Mouse (Mus musculus) cerebral cortex, adult 2 months (tissue): ENCODE results near the gene Tmem30b.

Experiments used
- whole genome bisulfite sequencing: fragments of 180-500 bp; shearing (Covaris S2); methylation state at CpG from one replicate; pipeline ENCODE4 v1.1.7; 2018; 5-methylcytosine and 5-hydroxymethylcytosine counted together

The Tmem30b gene

DNA sequence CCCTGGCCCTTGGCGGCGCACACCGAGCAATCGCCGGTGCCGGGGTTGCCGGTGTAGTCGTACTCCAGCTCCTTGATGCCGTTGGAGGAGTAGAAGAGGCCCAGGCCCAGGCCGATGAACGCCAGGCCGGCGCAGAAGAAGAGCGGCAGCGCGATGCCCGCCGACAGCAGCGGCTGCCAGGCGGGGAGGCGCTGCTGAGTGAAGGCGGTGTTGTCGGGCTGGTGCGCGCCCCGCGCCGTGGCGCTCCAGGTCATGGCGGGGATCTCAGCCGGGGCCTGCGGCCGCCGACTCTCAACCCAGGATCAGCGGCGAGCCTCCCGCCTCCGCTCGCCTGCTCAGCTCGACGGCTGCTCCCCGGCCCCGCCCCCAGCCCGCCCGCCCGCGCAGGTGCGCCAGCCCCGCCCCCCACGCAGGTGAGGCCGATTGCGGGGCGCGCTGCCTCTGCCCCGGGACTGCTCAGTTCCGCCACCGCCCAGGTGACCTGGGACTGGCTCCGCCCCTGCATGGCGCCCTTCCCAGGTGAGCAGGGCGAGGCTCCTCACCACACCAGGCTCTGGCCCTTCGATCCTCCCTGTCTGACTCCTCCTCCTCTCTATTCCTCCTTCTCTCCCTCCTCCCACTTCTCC is at the start of gene Tmem30b:
TSS of gene Tmem30b (minus strand) at position 307 of the 626 bp plus-strand sequence.
- 4% methylated on average over 52 of the region's 61 CpGs for WGBS

DNA sequence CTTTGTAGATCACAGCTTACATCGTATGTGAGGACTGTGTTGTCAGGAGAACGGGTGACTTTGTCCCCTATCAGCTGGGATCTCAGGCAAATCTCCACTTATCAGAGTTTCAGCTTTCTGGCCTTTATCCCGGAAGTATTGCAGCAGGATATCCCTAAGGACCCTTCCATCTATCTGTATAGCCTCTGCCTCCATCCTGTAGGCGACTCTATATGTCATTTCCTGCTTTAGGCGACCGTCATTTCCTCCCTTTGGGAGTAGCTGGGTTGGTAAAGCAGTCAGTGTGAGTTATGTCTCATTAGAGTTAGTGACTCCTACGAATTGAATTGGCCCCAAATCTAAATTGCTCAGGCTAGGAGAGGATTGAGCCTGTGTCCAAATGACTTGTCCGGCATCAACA is 49.0 kb upstream of the Tmem30b start:
- 87% methylated on average over 8 of the region's 8 CpGs for WGBS

DNA sequence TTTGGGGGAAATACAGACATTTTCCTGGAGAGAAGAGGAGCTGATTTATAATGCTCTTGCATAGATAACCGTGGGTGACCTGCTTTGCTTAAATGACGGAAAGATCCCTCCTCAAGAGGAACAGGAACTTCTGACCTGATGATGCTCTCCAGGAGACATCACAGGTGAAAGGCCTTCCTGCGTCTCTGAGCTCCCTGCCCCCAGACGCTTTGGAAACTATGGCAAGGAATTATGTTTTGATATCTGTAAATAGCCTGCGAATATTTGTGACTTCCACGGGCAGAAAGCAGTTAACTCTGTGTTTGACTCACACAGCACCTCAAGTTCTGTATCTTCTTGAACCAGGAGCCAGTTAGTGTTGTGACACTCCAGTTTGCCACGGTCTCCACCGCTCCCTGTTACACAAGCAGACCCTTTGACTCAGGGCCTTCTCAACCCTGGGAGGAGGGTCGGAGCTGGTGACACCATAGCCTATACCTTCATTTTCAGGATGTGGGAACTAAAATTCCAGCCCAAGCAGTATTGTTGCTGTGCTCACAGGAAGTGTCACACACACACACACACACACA is 48.1 kb upstream of the Tmem30b start:
- WGBS = 85% methylated on average over 9 of the region's 9 CpGs

DNA sequence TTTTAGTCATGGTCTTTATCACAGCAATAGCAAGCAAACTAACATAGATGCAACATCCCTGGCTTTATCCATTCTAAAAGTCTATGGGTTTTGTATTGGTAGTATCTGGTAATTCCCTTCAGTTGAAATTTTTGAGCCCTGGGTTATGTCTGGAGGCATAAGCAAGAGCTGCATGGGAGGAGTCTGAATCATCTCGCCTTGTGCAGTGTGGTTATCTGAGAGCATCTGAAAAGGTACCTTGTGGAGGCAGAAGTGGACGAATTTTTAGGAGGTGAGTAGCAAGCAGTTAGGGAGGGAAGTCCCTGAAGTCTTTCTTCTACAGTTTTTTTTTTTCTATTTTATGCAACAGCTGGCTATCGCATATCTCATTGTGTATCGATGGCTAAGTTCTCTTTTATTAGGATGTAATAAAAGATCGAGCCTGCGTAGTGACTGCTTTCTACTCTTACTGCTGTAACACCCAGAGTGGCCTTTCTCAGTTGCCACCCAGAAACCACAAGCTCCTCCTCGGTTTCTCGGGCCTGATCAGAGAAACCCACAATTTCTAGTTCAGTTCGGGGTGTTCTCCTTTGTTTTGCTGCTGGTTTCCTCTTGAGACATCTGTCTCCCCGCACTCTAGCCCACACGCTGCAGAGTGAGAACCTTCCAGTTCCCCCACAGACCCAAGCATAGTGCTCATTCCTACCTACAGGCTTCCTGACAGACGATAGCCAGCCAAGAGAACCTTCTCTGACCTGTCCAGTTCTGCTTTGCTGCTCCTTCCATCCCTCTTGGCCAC is 47.0 kb upstream of the Tmem30b start:
- 65% methylated on average over 12 of the region's 12 CpGs for WGBS

DNA sequence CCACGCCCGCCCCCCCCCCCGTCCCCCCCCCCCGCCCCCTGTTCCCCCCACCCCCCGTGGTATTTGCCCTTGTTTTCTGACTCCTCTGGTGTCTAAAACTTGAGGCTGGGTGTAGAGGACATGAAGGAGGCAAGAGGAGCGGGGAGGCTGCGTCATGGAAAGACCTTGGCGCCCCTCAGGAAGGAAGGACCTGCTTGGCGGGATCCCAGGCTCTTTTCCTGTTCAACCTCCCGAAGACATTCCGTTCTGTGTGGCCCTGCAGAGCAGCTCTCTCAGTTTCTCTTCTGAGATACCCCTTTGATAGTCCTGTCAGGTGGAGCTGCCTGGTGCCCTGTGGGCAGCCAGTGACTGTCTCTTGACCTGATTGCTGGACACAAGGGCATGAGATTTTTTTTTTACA is 45.4 kb upstream of the Tmem30b start:
- WGBS = 71% methylated on average over 8 of the region's 11 CpGs

DNA sequence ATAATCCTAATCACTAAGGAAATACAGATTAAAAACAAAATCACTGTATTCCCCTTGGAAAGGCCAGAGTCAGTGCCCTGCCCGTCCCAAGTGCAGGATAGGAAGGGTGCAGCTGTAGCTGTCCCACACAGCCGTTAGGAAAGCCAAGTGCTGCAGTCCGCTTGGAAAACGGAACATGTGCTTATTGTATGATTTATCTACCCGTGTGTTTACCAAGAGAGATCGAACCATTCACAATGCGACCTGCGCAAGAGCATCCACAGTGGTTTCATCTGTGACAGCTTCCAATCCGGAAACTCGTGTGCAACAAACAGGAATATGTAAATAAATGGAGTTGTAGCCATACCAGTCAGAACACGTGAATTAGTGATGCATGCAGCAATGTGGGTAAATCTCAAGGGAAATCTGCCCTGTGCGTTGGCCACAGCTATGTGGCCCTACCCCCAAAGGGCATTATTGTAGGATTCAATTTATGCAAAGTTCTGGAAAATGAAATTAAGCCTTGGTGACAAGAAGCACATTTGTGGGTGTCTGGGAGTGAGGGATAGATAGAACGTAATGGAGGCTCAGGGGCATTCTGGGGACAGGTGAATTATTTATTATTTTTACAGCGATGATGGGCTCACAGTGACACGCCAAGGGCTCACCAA is 44.6 kb upstream of the Tmem30b start:
- 86% methylated on average over 15 of the region's 15 CpGs for WGBS

DNA sequence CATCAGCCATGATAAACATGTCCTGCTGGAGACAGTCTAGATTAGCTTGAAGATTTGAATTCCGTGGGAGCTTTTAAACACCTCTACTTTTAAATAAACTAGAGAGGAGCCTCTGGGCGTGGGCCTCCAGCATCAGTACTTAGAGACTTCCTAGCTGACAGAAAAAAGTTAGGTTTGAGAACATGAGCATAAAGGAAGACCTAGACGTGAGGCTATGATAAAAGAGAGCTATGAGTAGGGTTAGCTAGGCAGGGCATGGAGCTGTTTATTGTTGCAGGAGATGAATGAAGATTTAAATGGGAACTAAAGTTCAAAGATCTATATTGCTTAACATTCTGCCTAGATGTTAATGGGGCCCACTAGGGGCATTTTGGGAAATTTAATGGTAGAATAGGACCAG is 41.1 kb upstream of the Tmem30b start:
- 75% methylated on average over 3 of the region's 3 CpGs for WGBS

DNA sequence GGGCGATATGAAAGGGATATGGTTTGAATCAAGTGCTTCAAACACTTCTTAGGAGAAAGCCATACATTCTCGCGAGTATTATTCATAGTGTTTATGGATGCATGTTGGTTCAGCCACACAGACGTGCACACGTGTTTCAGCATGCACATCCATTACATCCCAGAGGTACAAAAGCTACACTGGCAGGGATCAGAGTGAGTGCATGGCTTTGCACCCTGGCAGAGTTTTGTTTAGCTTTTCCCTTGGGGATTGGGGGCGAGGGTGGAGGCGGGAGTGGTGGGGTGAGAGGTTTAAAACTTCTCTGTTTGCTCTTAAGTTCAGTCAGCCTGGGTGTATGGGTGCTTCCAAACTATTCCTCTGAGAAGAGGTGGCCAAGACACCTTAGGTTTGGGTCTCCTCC is 39.7 kb upstream of the Tmem30b start:
- WGBS = 1% methylated on average over 7 of the region's 7 CpGs

DNA sequence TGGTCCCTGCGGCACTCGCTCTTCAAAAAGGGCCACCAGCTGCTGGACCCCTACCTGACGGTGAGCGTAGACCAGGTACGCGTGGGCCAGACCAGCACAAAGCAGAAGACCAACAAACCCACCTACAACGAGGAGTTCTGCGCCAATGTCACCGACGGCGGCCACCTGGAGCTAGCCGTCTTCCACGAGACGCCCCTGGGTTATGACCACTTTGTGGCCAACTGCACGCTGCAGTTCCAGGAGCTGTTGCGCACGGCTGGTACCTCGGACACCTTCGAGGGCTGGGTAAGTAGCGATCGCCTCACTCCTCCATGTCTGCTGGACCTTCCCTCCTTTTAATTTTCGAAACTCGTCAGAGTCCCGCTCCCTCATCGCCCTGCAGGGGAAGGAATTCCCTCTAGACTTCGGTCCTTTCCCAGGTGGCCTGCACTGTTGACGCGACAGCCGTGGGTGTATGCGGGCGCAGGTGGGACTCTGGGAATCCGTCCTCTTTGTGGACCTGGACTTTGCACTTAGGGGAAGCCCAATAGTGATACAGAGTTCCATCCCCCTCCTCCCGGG is 39.1 kb upstream of the Tmem30b start:
- under 1% methylated on average over 33 of the region's 33 CpGs for WGBS

DNA sequence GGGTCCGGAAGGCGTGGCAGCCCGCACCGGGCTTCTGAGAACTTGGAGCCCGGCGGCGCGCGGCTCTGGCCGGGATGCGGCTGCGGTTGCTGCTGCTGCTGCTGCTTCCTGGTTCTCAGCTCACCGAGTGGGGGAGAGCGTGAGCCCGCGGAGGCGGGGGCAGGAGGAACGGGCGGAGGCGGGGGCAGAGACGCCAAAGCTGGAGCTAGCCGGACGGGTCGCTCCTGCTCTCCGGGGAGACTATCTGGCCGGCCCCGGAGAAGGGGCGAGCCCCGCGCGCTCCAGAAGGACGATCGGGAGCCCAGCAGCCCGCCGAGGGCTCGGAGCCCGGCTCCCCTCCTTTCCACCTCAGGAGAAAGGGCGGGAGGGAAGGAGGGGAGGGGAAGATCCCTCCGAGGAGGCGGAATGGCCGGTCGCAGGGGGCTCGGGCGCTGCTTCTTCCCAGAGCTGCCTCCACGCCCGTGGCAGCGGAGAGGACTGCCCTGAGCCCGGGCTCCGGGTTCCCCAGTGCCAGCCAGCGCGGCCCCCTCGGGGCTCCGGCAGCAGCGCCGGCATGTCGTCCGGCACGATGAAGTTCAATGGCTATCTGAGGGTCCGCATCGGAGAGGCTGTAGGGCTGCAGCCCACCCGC is 38.5 kb upstream of the Tmem30b start, which contains the start of gene Prkch:
TSS of gene Prkch (plus strand) at position 187 of the 631 bp plus-strand sequence.
- WGBS = under 1% methylated on average over 57 of the region's 61 CpGs

DNA sequence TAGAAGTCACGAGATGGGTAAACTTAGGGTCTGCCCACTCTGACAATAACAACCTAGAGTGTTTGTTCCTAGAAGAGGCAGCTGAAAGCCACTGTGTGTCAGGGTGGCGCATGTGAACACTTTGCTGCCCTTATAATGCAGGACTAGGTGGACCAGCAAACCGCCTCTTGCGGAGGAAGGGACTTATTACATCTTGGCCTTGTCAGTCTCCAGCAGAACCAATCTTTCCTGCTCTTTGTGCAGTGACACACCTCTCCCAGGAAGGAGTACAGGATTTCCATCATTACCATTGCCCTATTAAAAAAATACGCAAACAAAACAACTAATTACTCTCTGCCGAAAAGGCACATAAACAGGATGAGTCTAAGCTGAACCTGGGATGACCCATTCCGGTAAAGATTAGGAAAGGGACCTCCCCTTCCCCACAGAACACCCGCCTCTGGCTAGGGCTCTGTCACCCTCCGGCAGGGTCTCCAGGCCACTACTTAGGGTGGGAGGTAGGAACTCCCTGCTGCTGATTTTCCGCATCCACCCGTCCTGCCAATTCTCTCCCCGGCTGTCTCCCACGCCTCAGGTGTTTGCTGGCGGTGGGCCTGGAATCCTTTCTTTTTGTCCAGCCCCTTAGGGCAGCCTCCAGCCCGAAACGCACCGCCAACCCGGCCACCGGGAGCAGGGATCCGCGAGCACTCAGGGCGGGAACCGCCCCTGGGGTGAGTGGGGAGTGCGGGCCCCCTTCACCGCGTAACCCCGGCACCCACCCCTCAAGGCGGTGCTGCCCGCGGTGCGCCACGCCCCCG is 37.8 kb upstream of the Tmem30b start:
- WGBS = 14% methylated on average over 33 of the region's 33 CpGs

DNA sequence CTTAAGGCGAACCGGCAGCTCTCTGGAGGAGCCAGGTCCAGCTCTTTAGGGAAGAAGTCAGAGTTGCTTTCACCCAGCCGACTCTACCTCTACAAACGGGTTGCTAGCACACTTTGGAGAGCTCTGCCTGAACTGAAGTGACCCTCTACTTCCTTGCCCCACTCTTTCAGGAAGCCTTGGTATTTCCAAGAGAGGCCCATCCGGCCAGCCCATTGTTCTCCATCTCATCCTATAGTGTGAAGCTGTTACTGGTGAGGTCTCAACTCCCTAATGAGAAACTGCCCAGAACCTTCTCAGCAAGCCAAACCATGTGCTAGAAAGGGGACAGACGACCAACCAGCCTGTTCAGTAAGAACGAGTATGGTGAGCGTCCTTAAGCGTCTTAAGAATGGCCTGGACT is 37.1 kb upstream of the Tmem30b start:
- WGBS = 81% methylated on average over 9 of the region's 9 CpGs

DNA sequence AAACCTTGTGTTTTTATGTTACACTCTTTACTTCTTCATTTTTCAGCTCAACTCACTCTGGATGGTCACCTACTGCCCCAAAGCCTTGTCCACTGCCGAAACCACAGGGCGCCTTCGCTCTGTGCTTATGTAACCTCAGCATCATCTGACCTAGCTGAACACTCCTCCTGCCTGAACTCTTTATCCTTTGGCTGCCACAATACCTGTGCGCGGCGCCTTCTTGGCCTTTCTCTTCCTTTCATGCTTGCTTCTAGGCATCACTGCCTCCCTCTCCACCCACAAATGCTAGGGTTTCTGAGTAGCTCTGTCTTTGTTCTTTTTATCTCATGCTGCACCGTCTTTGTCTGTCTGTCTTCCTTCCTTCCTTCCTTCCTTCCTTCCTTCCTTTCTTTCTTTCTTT is 34.6 kb upstream of the Tmem30b start:
- 83% methylated on average over 7 of the region's 7 CpGs for WGBS

DNA sequence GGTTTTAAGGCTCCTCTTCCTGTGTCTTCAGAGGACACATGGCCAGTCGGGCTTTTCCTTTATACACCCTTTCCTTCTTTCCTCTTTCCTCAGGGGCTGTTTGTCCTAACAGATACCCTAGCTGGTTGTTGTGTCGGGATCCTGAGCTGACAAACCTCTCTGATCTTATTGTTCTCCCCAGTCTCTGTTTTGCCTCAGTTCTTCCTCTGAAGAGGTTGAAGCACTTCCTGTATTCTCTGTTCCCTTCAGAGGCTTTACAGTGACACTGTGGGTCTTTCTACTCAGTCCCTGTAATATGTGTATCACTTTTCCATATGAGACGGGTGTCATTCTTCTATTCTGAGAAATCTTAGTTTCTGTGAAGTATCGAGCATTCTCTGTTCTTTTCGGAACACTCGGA is 31.9 kb upstream of the Tmem30b start:
- WGBS = 78% methylated on average over 6 of the region's 6 CpGs

DNA sequence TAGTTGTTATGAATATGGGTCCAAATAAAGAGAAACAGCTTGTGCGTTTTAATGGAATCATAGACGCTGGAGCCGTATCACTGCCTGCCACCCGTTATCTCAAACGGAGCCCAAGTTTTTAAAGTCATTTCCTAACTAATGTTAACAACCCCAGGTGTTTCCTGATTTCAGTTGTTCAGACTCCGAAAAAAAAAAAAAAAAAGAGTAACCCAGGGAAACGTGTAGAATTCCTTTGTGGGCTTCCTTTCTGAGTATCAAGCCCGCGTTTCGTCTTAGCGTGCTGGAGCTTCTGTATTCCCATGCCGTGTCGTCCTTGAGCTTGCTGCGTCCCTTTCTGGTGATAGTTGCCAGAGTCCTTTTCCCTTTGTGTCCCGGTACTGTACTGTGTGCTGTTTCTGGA is 28.4 kb upstream of the Tmem30b start:
- 74% methylated on average over 15 of the region's 15 CpGs for WGBS

DNA sequence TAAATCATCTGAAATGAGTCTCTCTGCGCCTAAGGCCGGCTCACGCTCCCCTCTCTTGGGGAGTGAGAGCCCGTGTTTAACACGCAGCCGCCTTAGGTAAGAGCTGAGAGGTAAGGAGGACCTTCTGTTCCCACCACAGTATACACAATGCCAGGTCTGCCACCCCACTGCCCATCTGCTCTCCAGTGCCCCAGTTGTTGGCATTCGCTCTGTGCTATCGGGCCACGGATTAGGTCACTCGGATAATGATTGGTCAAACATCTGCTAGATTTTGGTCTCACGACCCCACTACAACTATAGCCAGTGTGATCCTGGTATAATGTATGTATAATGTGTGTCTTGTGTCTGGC is 19.4 kb upstream of the Tmem30b start:
- 59% methylated on average over 11 of the region's 11 CpGs for WGBS

DNA sequence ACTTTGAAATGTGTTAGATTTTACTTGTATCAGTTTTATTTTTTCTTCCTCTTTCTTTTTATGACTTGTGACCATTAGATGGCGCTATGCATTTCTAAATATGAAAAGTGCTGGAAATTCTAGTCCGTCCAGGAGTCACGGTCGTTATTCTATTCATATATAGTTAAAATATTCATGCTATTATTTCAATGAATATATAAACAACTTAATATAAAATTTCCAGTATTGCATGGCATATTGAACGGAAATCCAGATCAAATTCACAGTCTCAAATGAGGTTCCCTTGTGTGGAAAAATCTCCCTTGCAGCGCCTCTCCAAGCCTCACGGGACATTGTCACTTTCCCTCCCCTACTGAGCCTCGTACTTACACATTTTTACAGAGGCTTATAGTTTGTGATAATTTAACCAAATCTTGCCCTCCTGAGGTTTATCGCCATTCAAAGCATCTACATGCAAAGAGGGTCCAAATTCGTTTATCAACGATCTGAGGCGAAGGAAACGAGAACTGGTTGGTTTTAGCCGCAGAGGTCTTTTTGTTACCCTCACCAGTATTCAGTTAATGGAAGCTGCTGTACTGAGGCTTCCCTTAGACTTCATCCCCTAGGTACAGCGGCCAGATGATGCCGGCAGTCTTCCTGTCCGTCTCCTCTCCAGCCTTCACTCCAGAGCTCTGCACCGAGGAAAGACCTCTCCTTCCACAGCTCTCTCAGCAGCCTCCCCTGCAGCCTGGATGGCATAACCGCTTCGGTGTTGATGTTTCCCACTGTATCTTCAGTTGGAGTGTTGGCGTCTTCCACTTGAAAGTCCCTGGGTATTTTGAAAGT is 18.8 kb upstream of the Tmem30b start:
- 11% methylated on average over 21 of the region's 21 CpGs for WGBS

DNA sequence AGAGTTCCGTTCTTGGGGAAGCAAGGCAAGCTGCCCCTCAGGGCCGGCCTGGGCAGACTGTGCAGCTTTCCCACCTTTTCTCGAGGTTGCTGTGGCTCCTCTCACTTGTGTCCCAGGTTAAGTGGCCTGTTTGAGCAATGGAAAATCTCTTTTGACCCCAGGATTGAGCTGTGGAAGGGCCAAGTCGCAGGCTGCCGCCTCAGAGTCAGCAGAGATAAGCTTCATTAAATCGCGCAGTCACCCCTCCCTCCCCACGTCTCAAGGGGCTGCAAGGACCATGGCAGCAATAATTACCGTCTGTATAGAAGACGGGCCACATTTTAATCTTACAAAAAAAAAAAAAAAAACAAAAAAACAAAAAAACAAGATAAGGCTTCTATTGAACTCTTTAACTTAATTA is 18.0 kb upstream of the Tmem30b start:
- WGBS = 22% methylated on average over 10 of the region's 10 CpGs

DNA sequence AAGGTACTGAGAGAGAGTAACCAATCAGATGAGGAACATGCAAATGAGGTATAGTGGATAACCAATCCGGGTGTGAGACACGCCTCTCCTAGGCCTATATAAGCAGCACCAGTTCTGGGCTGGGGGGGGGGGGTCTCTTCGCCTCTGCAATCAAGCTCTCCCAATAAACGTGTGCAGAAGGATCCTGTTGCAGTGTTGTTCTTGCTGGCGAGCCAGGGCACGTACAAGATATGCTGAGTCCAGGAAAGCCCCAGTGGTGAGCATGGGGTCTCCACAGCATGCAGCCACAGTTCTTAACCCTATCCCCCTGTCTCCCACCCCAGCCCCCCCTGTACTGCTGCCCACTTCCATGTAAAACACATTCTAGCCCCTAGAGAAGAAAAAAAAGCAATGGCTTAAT is 16.9 kb upstream of the Tmem30b start:
- 82% methylated on average over 6 of the region's 6 CpGs for WGBS

DNA sequence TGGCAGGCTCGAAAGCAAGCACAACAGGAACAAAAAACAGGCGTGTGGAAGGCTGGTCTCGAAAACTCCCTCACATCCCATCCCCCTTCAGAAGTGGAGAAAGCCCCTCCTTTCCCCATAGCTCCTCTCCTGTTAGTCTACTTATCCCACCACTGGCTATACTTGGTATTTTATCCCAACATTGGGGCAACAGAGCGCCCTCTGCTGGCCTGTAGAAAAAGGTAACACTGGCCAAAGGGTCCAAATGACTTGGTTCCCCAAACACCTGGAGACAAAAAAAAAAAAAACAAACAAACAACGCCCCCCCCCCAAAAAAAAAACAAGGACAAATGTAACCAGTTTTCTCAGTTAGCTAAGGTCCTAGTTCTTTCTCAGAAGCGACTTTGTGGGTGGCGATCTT is 13.9 kb upstream of the Tmem30b start:
- WGBS = 58% methylated on average over 7 of the region's 7 CpGs
